Mouse (Mus musculus) adrenal gland, adult 2 months (tissue): ENCODE measurements around the gene Atg101. TPM values are rescaled to one million over a fixed set of nuclear protein-coding genes. Genes with fewer than 3 reads are reported as not detected.

Experiments
- DNase-seq: peaks from one replicate; pipeline ENCODE4 v3.0.0; 2021
- polyA plus RNA-seq: library from polyadenylated mRNA; depleted of rRNA; stranded (reverse); fragments of >200 nt; gene quantifications from 2 replicates; pipeline ENCODE4 v1.2.3, GENCODE M21; 2012
- total RNA-seq, 2 experiments: library from RNA; stranded (reverse); gene quantifications; 2 replicates each; pipeline ENCODE4 v1.2.3; 2021

Gene Atg101
- total and polyA plus RNA-seq, 3 experiments = 35.4 to 58.8 (median 38.6) TPM

DNA sequence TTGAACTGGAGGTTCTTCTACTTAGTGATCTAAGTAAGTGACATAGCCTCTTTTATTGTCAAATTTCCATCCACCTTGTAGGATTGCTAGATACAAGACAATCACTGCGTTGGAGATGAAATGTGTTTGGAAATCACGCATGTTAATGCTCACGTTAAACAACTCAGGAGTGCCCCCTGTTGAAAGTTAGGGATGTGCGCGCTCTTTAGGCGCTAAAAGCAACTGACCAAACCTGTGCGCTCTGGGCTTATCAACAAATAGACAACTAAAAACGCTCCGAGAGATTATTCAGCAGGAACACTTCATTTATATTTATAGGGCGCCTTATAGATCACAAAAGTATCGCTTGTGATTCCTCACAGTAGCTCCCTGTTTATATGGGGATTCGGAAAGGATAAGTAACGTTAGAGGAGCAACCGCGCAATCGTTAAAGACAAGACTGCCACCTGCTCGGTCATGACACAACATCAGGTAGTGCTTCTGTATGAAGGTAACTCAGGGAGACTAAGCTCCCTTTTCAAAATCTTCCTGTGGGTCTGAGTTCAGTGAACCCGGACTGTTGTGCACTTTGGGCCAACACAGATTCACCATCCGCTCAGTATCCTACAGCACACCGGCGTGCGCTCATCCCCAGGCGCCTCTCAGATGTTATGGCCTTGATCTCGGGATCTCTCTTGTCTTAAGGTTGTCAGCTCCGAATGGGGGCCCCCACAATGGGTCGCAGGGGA is 725 bp upstream of the Atg101 start:
- DNase-seq = peak; percentile 72

DNA sequence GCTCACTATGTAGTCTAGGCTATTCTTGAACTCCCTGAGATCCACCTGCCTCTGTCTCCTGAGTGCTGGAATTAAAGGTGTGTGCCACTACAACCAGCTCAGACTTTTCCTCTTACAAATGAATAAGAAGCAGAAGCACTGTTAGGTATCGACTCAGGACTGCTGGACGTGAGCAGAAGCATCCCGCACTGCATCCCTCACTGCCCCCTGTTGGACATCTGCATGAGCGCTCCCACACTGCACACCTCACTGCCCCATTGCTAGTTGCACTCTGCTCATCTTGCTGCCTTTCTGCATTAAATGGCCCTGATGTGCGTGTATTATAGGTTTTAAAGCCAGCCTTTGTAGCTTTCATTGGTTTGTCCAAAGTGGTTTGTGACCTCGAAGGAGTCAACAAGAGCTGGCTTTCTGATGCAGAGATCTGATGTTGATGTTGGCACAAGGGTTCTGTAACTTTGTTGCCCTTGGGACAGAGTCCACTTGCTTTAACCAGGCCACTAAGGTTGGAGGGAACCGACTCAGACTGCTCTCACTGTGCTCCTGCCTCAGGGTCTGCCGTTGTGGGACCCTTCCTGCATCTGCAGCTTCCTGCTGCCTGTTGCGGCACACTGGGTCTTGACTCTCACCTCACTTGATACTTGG is 2.2 kb downstream of the Atg101 start:
- peak; percentile 44 for DNase-seq

DNA sequence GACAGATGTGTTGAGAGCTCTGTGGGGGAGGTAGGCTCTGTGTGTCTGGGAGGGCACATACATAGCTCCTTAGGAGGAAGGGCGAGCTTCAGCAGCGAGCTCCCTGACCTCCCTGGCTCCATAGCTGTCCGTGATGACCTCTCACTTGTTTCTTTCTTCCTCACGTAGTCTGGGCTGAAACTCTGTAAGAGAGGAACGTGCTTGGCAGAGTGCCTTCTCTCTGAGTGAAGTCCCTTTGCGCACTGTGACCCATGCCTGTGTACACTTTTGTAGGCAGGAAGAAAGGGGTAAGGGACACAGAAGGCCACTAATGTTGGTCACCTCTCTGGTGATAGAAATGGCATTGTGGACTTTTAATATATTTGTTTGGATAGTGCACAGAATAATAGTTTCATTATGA is 3.3 kb downstream of the Atg101 start:
- DNase-seq = peak; percentile 14

DNA sequence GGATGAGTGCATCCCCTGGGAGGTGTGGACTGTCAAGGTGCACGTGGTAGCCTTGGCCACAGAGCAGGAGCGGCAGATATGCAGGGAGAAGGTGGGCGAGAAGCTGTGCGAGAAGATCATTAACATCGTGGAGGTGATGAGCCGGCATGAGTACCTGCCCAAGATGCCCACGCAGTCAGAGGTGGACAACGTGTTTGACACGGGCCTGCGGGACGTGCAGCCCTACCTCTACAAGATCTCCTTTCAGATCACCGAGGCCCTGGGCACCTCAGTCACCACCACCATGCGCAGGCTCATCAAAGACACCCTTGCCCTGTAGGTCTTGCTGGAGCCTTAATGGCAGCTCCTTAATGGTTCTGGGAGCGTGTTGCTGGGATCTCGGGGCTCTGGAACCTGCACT is 6.3 kb downstream of the Atg101 start:
- DNase-seq = no peak

DNA sequence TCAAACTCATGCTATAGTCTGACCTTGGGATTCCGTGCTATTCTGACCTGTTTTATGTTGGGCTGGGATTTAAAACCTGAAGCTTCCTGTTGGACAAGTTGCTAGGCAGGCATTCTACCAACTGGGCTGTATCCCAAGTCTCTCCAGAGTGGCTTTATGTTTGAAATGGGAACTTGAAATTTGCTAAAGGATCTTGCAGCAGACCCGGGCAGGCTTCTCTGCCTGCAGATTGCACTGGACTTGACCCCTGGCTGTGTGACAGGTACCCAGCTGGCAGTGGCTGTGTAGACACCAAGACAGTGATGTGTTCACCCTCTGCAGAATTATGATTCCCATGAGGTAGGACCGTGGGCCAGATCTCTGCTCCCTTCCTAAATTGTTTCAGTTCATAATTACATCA is 7.9 kb downstream of the Atg101 start:
- no peak for DNase-seq

DNA sequence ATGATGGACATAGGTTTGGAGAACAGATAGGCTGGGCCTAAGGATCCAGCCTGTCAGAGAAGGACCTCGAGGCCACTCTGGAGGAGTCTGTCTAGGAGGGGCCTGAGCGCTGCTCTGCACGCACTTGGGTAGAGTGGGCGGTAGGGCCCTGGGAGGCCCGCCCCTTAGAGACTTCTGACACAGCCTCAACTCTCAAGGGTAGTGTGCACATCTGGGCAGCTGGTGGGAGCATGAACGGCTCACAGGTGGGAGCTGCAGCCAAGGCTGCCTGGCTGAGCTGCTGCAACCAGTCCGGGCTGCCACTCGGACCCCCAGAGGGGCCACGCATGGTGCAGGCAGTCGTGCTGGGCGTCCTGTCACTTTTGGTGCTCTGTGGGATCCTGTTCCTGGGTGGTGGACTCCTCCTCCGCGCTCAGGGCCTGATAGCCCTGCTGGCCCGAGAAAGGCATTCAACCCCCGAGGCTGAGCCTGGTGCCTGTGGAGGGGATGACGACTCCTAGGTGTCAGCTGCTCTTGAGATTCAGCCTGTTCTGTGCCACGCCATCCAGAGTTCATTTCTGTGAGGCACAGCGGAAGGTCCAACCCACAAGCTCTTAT is 9.1 kb downstream of the Atg101 start, which contains the start of gene 6030408B16Rik:
Gene 6030408B16Rik, plus strand, starts transcription at position 188 of the 597 bp plus-strand sequence.
- no peak for DNase-seq

DNA sequence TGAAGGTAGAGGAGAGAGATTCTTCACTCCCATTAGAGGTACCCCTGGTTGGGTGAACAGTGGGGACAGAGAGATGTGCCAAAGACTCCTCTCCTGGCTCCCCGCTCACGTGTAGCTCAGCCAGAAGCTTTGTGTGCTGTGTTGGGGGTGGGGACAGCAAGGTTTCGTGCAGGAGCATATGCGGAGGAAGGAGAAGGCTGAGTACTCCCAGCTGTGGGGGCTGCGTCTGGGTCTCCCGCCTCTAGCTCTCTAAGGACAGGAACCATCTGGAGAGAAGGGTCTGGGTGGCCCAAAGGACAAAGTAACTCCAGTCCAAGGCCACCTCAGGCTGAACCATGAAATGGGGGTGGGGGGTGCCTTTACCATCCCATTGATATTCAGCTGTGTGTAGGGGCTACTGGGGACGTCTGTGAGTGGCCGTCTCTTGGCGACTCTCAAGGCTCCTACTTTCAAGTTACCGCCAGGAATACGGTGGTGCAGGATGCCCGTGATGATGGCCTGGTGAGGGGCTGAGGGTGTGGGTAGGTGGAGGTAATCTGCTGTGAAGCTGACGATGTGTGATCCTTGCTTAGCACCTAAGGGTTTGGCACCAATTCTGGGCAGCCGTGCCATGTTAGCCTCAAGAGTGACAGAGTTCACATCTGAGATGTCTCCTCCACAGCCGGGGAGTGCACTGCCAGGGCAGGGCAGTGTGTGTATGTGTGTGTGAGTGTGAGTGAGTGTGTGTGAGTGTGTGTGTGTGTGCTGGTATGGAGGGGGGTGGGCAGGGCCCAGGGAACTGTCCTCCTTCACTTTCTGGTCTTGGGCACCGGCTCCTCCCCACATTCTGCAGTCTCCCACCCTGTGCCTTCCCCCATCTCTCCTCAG is 10.2 kb downstream of the Atg101 start:
- DNase-seq = no peak

DNA sequence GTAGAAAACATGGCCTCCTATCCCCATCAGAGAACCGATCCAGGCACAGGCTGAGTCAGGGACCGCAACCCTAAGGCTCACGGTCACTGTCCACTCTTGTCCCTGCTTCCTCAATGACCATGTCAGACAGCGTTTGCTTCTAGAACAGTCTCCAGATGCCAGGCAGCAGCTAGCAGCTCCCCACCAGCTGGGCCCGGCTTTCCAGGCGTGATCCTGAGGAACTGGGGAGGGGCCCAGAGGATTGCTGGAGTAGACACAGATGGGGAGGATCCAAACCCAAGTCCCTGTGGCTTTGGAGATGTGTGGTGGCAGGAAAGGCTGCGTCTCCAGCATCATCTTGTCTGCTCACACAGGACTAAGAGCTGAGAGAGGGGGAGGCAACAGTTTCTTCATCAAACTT is 11.0 kb downstream of the Atg101 start:
- no peak for DNase-seq

DNA sequence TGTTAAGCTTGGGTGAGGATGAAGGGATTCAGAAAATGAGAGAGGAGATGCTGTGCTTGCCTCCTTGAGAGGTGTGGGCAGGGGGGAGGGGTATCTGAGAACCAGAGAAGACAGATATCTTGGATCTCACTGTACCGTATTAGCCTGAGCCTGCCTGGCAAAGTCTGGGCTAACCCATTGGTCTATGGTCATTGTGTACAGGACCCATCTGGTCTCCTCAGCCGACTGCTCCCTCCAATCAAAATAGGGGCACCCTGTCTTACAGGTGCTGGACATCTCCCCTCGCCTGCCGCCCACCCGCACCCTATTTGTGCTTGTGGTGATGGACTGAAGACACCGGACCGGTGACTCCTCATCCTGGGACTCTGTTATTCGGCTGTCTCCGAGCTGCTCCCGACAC is 11.5 kb downstream of the Atg101 start:
- DNase-seq = no peak

DNA sequence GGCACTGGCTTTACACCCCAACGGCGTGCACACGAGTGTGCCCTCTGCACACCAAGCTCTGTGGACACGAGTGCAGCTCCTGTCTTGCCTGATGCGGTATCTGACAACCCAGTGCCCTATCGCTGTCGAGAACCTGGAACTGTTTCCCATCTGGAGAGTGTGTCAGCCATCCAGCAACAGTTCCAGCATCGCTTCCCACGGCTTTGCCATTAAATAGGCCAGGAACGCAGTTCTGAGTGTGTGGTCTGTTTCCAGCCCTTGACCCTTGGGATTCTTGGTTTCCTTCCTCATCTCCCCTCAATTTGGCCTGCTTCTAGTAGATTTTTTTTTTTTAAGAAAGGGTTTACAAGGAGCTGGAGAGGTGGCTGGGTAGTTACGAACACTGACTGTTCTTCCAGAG is 12.0 kb downstream of the Atg101 start:
- no peak for DNase-seq

DNA sequence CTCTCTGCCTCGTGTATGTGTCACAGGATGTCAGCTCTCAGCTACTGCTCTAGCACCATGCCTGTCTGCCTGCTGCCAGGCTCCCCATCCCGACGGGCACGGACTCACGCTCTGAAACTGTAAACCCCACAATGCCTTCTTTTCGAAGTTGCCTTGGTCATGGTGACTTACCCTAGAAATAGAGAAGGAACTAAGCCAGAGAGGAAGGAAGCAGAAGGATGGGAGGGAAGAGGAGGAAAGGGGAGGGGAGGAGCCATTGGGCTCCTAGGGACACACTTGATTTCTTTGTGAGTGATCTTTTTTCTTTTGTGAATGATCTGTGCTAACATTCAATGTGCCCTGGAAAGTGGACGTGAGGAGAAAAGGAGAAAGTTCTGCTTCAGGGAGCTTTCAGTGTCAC is 13.9 kb downstream of the Atg101 start:
- no peak for DNase-seq

DNA sequence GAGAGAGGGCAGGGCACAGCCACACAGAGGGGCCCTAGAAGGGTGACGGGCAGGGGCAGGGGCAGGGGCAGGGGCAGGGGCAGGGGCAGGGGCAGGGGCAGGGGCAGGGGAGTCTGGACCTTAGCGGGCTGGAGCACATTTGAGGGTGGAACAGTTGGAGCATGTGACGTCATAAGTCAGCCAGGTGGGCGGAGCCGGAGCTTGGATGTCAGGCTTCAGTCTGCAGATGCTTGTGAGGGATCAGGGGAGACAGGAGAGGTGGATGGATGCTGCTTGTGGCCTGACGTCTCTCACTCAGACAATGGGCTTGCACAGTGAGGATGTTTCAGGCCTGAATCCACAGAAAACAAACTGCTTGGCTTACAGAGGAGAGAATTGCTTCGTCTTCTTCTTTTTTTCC is 14.5 kb downstream of the Atg101 start:
- DNase-seq = no peak

DNA sequence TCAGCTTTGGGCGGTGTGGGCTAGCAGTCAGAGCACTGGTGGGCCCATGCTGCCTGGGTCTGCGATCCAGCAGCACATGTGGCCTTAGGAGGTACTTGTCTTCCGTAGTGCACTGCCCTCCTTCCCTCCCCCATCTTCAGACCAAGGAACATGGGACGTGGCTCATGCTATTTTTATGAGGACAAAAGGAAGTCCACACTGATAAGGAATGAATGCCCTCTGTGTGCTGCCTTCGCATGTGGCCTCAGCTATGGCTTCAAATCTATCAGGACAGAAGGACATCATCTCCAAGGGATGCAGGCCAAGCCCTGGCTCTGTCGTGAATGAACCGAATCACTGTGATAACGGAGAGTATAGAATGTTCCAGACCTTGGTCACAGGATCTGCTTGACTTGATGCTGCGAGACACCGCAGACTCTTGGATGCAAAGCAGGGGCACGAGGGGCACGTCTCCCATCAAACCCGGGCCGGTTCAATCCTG is 15.4 kb downstream of the Atg101 start:
- DNase-seq = no peak

DNA sequence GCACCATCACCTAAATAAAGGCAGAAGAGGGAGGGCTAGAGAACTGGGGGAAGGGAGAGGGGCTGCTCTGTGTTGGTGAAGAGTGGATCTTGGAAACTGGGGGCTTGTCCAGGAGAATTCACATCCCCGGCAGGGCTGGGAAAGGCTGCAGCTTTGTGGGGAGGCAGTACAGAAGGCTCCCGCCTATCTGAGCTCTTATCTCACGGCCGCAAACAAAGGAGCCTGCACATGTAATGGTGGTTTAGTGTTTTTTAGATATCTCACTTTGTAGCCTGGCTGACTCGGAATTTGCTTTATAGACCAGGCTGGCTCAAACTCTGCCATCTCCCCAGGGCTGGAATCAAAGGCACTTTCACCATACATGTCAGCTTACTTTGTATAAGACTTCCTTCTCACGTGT is 16.1 kb downstream of the Atg101 start:
- no peak for DNase-seq

DNA sequence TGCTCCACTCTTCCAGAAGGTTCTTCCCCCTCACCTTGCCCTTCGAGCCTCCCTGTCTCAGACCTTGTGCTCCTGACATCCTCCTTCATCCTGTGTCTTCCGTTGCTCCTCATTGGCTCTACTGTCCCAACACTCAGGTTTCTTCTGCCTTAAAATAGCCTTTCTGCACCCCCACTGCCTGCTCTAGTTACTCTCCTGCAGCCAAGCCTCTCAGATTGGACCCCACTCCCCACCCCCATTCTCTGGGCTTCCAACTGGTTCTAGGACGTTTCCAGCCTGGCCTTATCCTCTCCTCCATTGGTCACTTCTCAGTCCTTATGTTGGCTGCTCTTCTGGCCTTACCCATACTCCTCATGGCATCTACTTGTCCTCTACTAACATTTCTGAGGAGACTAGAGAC is 18.1 kb downstream of the Atg101 start:
- DNase-seq = no peak

DNA sequence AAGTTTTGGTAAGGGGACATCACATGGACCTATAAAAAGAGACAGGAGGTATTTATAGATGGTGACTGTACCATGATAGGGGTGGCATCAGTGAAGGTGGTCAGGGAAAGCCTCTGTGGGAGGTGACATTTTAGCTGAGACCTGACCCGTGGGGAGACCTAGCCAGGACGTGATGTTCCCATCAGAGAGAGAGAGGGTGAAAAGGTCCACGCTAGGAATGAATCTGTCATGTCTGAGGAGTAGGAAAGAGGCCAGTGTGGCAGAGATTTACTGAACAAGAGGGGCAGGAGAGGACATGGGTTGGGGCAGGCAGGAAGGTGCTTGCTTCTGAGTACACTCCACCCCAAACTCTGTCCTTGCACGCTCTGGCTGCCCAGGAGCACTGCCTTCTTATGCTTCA is 19.8 kb downstream of the Atg101 start:
- DNase-seq = no peak

DNA sequence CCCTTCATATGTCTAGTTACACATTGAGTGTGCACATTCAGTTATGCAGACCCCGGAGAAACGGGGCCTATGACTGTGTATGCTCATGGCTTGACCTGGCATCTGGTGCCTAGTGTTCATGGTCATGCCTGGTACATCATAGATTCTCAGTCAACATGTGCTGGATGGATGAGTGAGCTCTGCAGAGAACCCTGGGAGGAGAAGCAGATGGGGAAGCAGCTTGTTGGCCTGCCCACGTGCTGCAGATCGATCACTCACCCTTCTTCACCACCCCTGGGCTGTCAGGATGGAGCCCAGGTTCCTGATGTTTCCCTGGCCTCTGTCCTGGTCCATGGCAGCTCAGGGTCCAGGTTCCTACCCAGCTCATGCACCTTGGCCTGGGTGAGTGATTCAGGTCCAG is 22.4 kb downstream of the Atg101 start:
- no peak for DNase-seq

DNA sequence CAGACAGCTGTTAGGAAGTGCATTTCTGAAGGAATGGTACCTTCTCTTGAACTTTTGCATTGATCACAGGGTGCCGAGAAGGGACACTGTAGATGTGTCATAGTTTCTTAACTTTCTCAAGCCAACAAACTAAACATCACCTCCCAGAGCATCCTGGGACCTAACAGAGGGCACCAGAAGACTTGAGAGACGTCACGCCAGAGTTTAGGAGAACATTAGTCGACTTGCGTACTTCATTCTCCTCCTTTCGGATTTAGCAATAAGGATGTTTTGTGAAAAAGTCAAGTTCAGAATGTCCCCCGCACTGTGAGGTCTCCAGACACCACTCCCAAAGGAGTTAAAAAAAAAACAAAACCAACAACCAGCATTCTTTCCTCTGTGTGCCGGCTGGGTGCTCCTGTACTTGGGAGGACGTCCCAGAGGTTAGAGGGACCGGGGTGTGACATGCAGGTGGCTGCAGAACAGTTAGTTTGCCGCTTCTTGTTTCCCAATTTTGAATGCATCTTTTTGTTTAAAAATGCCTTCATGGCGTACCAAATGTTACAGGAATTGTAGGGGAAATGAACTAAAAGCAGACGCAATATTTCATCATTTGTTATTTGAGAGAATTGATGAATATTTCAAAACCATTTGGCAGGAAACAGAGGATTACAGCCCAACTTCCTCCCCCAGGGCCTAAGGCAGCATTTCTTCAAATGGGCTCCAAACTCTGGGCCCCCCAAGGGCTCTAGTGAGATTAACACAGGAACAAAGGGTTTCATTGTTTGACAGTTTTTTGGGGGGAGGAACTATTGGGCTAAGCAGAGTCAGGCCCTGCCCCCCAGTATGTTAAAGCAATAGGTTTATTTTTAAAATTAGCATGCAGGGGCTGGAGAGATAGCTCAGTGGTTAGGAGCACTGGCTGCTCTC is 24.6 kb downstream of the Atg101 start:
- DNase-seq = no peak

DNA sequence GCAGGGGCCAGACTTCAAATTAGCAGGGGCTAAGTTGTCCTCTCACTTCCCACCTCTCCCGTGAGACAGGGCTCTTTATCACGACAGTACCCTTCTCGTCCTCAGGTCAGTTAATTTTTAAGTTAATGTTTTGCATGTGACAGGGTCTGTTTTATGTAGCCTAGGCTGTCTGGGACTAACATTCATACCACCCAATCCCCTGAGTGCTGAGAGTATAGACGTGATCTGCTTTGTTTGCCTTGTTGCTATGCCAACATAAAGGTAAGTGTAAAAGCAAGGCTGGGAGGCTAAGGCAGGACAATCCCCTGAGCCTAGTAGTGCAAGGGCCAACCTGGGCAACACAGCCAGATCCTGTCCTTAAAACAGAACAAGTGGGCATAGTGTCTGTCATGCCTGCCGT is 25.4 kb downstream of the Atg101 start:
- DNase-seq = no peak

DNA sequence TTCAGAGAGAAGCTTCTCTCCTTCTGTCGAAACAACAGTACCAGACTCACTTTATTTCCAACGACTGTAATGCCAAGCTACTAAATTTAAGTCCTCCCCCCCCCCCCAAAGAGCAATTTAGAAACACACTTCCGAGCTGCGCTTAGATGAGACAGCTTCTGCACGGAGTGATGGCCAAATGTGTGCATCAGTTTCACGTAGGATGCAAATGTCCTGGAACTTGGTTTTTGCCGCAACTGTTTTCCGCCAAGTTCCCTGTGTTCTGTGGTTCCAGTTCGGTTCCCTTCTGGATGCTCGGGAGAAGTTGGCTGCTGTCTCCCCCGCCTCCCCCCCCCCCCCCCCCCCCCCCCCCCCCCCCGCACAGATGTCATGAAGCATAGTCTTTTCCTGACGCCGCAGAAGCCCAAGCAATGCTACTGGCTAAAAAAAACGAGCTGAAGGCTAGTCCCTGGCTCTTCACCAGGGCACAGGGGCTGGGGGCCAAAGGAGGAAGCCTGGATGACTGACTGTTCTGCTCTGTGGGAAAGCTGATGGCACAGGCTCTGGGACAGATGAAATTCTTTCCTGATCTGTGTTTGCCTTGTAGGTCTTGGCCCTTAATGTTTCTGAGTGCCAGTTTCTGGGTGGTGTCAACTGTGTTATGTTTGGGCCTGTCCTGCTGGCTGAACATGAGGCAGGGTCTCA is 27.2 kb downstream of the Atg101 start:
- DNase-seq = no peak

DNA sequence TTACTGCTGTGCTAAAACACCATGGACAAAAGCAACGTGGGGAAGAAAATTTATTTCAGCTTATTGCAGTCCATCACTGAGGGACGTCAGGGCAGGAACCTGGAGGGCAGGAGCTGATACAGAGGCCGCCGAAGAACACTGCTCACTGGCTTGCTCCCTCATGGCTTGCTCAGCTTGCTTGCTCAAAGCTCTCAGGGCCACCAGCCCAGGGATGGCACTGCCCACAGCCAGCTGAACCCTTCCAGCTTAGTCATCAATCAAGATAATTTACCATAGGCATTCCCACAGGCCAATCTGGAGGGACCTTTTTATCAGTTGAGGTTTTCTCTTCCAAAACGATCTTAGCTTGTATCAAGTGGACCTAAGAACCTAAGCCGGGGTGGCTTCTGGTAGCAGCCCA is 27.9 kb downstream of the Atg101 start:
- peak; percentile 73 for DNase-seq
